Mouse (Mus musculus) C2C12 (cell line): ENCODE results near the gene Tiam2.

ENCODE experiments used
- CTCF ChIP-seq: IDR thresholded peaks from one replicate; pipeline ENCODE4 v1.5.1; 2011; ENCODE audit not compliant: control insufficient read depth, insufficient read depth, insufficient read length
- MAX ChIP-seq: IDR thresholded peaks from one replicate; pipeline ENCODE4 v1.6.1; 2011; ENCODE audit warnings: mild to moderate bottlenecking, control low read depth
- MYOD1 ChIP-seq: IDR thresholded peaks from one replicate; pipeline ENCODE4 v1.6.1; 2011; ENCODE audit warnings: low read depth; ENCODE audit not compliant: control insufficient read depth, insufficient read length
- MYOG ChIP-seq: IDR thresholded peaks from one replicate; pipeline ENCODE4 v1.6.1; 2011; ENCODE audit not compliant: control insufficient read depth, insufficient read length; ENCODE audit errors: extremely low read depth
- USF1 ChIP-seq: IDR thresholded peaks from one replicate; pipeline ENCODE4 v1.6.1; 2011; ENCODE audit warnings: low read depth, mild to moderate bottlenecking, control low read depth, moderate library complexity

DNA sequence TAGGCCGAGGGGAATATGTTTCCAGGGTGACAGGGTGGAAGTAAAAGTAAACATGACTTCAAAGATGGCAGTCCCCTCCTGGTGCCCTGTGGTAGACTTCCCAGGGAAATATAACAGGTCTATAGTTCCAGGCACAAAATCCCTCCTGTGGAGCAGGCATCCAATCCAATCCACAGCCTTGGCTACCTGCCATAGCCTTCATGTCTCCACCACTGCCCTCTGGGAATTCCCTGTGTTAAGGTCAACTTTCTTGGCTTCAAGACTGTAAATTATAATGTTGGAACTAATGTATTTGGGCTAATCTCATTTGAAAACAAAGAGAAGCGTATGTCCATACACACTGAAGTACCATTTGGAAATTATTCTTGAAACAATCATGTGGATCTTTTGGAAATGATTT lies 97.0 kb downstream of the Tiam2 start:
- TF ChIP-seq CTCF (no peak), USF1 (no peak), MAX (no peak), MYOD1 (no peak), MYOG (no peak)
